Mouse (Mus musculus): ENCODE data around the gene Foxred2.

GRCm38 (mm10) chr15:77974165-77974841 lies 17.8 kb upstream of the Foxred2 start:
- TF ChIP-seq MAFK (IDR thresholded peaks at IDR 0.05; ENCODE audit: insufficient read depth, low read depth, low read length) (no peak), HCFC1 (IDR thresholded peaks at IDR 0.05; ENCODE audit: borderline replicate concordance, insufficient read depth, low read length) (no peak), ZNF384 (IDR thresholded peaks at IDR 0.05; ENCODE audit: low read depth, low read length) (no peak), CHD2 (IDR thresholded peaks at IDR 0.05; ENCODE audit: low read depth, low read length) (no peak), ZC3H11A (IDR thresholded peaks at IDR 0.05; ENCODE audit: borderline replicate concordance, low read depth, low read length) (no peak)

All from ES-E14 (cell line).